Mouse (Mus musculus) testis, adult 2 months (tissue): ENCODE data around the gene Tmem8b. TPM values are rescaled to one million over a fixed set of nuclear protein-coding genes. Genes with fewer than 3 reads are reported as not detected.
A peak's percentile ranks its signal among the peaks of the same experiment; 100 is the strongest.

Source experiments
- H3K27ac ChIP-seq: fragments of 200-500 bp; 2 replicates; pipeline ENCODE4 v1.5.1; 2012; ENCODE audit warnings: low read depth, low read length; ENCODE audit not compliant: control insufficient read depth, insufficient read depth
- H3K27me3 ChIP-seq: fragments of 200-500 bp; 2 replicates; pipeline ENCODE4 v1.6.1; 2012; ENCODE audit warnings: mild to moderate bottlenecking, low read length, moderate library complexity; ENCODE audit not compliant: control insufficient read depth, insufficient read depth
- H3K36me3 ChIP-seq: fragments of 200-500 bp; 2 replicates; pipeline ENCODE4 v1.6.1; 2012; ENCODE audit warnings: mild to moderate bottlenecking, low read length; ENCODE audit not compliant: control insufficient read depth, insufficient read depth
- H3K4me1 ChIP-seq: fragments of 200-500 bp; 2 replicates; pipeline ENCODE4 v1.6.1; 2012; ENCODE audit warnings: low read length; ENCODE audit not compliant: control insufficient read depth, insufficient read depth
- H3K4me3 ChIP-seq: fragments of 200-500 bp; 2 replicates; pipeline ENCODE4 v1.5.1; 2012; ENCODE audit warnings: low read depth, mild to moderate bottlenecking, low read length, moderate library complexity, mixed read lengths; ENCODE audit not compliant: control insufficient read depth
- CTCF ChIP-seq: fragments of 200-500 bp; IDR thresholded peaks from 2 replicates; pipeline ENCODE4 v1.5.1; 2012; ENCODE audit warnings: low read depth, mild to moderate bottlenecking, inconsistent platforms, low read length, moderate library complexity; ENCODE audit not compliant: control insufficient read depth, insufficient read depth, insufficient replicate concordance
- POLR2A ChIP-seq: fragments of 200-500 bp; IDR thresholded peaks from 2 replicates; pipeline ENCODE4 v1.6.1; 2012; ENCODE audit warnings: low read depth, mild to moderate bottlenecking, inconsistent platforms, low read length, moderate library complexity; ENCODE audit not compliant: control insufficient read depth
- polyA plus RNA-seq: library from polyadenylated mRNA; depleted of rRNA; stranded (reverse); fragments of >200 nt; gene quantifications from 2 replicates; pipeline ENCODE4 v1.2.3, GENCODE M21; 2012

The Tmem8b gene
- polyA plus RNA-seq, 1 experiment, result 59.7 TPM

GRCm38 (mm10) chr4:43728576-43728954, 59.8 kb downstream of the Tmem8b start:
- Histone ChIP-seq H3K4me1 (peaks cover 23% of the 10 kb centered on the region), H3K36me3 (no peaks in the 10 kb centered on the region), H3K27me3 (no peaks in the 10 kb centered on the region), H3K27ac (peak overlapping the region; percentile 84), H3K4me3 (no peak overlapping the region)
- no peak for TF ChIP-seq CTCF
- TF ChIP-seq POLR2A, result no peak

- peaks cover 23% of the 10 kb centered on the region for H3K4me1 ChIP-seq
- no peaks in the 10 kb centered on the region for H3K36me3 ChIP-seq
Observed at GRCm38 (mm10) chr4:43729126-43729525, 60.4 kb downstream of the Tmem8b start.

GRCm38 (mm10) chr4:43729794-43730550, 61.2 kb downstream of the Tmem8b start, which contains the start of gene Spaar:
Spaar (plus strand) TSS chr4:43730034.
- peak within 1 kb of the TSS; percentile 84 for H3K27ac ChIP-seq
- H3K4me1 ChIP-seq, result peaks cover 23% of the 10 kb centered on the region
- no peaks in the 10 kb centered on the region for H3K36me3 ChIP-seq
- no peaks in the 10 kb centered on the region for H3K27me3 ChIP-seq
- peak within 1 kb of the TSS; percentile 44 for H3K4me3 ChIP-seq
- TF ChIP-seq POLR2A (no peak), CTCF (no peak)

More at GRCm38 (mm10) chr4:43729126-43729525, 60.4 kb downstream of the Tmem8b start:
- Histone ChIP-seq H3K27me3 (no peaks in the 10 kb centered on the region), H3K4me3 (no peak overlapping the region), H3K27ac (peak overlapping the region; percentile 84)
- TF ChIP-seq CTCF (no peak), POLR2A (no peak)

GRCm38 (mm10) chr4:43730750-43731297, 62.1 kb downstream of the Tmem8b start:
- Histone ChIP-seq H3K36me3 (no peaks in the 10 kb centered on the region), H3K27me3 (no peaks in the 10 kb centered on the region), H3K4me1 (peaks cover 23% of the 10 kb centered on the region), H3K4me3 (peak overlapping the region; percentile 44), H3K27ac (peak overlapping the region; percentile 84)
- TF ChIP-seq CTCF, result no peak
- TF ChIP-seq POLR2A, result no peak

- TF ChIP-seq CTCF (no peak), POLR2A (no peak)
- H3K36me3 ChIP-seq, result no peaks in the 10 kb centered on the region
- peak overlapping the region; percentile 65 for H3K27ac ChIP-seq
- peaks cover 23% of the 10 kb centered on the region for H3K4me1 ChIP-seq
- H3K4me3 ChIP-seq, result peak overlapping the region; percentile 4
- no peaks in the 10 kb centered on the region for H3K27me3 ChIP-seq
Observed at GRCm38 (mm10) chr4:43732171-43732570, 63.4 kb downstream of the Tmem8b start.

- H3K27me3 ChIP-seq, result no peaks in the 10 kb centered on the region
- TF ChIP-seq CTCF (no peak), POLR2A (no peak)
- peak overlapping the region; percentile 4 for H3K4me3 ChIP-seq
- H3K4me1 ChIP-seq, result peaks cover 21% of the 10 kb centered on the region
- no peaks in the 10 kb centered on the region for H3K36me3 ChIP-seq
- H3K27ac ChIP-seq, result peak overlapping the region; percentile 65
Observed at GRCm38 (mm10) chr4:43733186-43733585, 64.4 kb downstream of the Tmem8b start.

- Histone ChIP-seq H3K4me3 (peak overlapping the region; percentile 69; the same call in 1 of the 2 replicates), H3K27me3 (no peaks in the 10 kb centered on the region), H3K36me3 (no peaks in the 10 kb centered on the region), H3K4me1 (peaks cover 2% of the 10 kb centered on the region), H3K27ac (no peak overlapping the region)
- no peak for TF ChIP-seq POLR2A
- TF ChIP-seq CTCF, result no peak
Observed at GRCm38 (mm10) chr4:43737144-43737543, 68.4 kb downstream of the Tmem8b start.
